Mouse (Mus musculus) kidney, postnatal 0 days (tissue): ENCODE results near the gene Usp48. TPM values are rescaled to one million over a fixed set of nuclear protein-coding genes. Genes with fewer than 3 reads are reported as not detected.
A peak's percentile ranks its signal among the peaks of the same experiment; 100 is the strongest.
"Not testable (repeated sequence)": the region's sequence is repeated elsewhere in the genome, so short reads cannot be mapped to it uniquely, and the experiment has no call there.

Experiments
- ATAC-seq: fragments of 200-750 bp; cut with Nextera tagmentation; replicated peaks from 2 replicates; pipeline ENCODE4 v1.8.0; 2017; ENCODE audit warnings: low read depth, moderate number of reproducible peaks, moderate TSS enrichment, moderate library complexity; ENCODE audit not compliant: low FRiP score
- DNase-seq: peaks from one replicate; pipeline ENCODE4 v3.0.0-alpha.2; 2016; ENCODE audit warnings: low spot score
- H3K27ac ChIP-seq: fragments of 300-500 bp; sonication (generic); 2 replicates; pipeline ENCODE4 v1.5.1; 2014; ENCODE audit warnings: mild to moderate bottlenecking
- H3K27me3 ChIP-seq: fragments of 300-500 bp; sonication (generic); 2 replicates; pipeline ENCODE4 v1.6.1; 2014; ENCODE audit warnings: low read length, mixed read lengths; ENCODE audit not compliant: insufficient read depth
- H3K36me3 ChIP-seq: fragments of 300-500 bp; sonication (generic); 2 replicates; pipeline ENCODE4 v1.6.1; 2014; ENCODE audit warnings: low read length, mixed read lengths; ENCODE audit not compliant: insufficient read depth
- H3K4me1 ChIP-seq: fragments of 300-500 bp; sonication (generic); replicated peaks from 2 replicates; pipeline ENCODE4 v1.6.1; 2014; ENCODE audit warnings: antibody characterized with exemption, low read length, mixed read lengths; ENCODE audit not compliant: insufficient read depth
- H3K4me2 ChIP-seq: fragments of 300-500 bp; sonication (generic); 2 replicates; pipeline ENCODE4 v1.6.1; 2014; ENCODE audit warnings: mild to moderate bottlenecking, low read length, moderate library complexity, mixed read lengths
- H3K4me3 ChIP-seq: fragments of 300-500 bp; sonication (generic); replicated peaks from 2 replicates; pipeline ENCODE4 v1.5.1; 2014; ENCODE audit warnings: low read depth, low read length
- H3K9ac ChIP-seq: fragments of 300-500 bp; sonication (generic); 2 replicates; pipeline ENCODE4 v1.6.1; 2014; ENCODE audit warnings: low read depth, low read length
- H3K9me3 ChIP-seq: fragments of 300-500 bp; sonication (generic); replicated peaks from 2 replicates; pipeline ENCODE4 v1.6.1; 2016; ENCODE audit warnings: low read length, inconsistent platforms, mixed read lengths
- CTCF ChIP-seq: IDR thresholded peaks from 2 replicates; pipeline ENCODE4 v1.5.1; 2016; ENCODE audit warnings: antibody characterized with exemption, low read depth, mild to moderate bottlenecking, moderate library complexity
- WGBS: fragments of 180-500 bp; shearing (Covaris S2); extraction: QIAGEN DNeasy Blood & Tissue Kit; methylation state at CpG from one replicate; pipeline ENCODE4 v1.1.7; 2014; 5-methylcytosine and 5-hydroxymethylcytosine counted together
- polyA plus RNA-seq: library from polyadenylated mRNA; unstranded; fragments of >200 nt; fragmentation: Nextera tagmentation; extraction: Ambion mirVana; gene quantifications from 2 replicates; pipeline ENCODE4 v1.2.1, GENCODE M21; 2015

Gene Usp48
- polyA plus RNA-seq, 1 experiment from 2014 or later: 40.4 TPM

- Histone ChIP-seq H3K27me3 (no peaks in the 10 kb centered on the region), H3K4me2 (no peak within 1 kb of the TSS), H3K9ac (no peak within 1 kb of the TSS), H3K36me3 (peaks cover 7% of the 10 kb centered on the region), H3K9me3 (no peaks in the 10 kb centered on the region), H3K4me3 (no peak within 1 kb of the TSS), H3K4me1 (peaks cover 4% of the 10 kb centered on the region; the same call in 1 of the 2 replicates), H3K27ac (no peak within 1 kb of the TSS)
- ATAC-seq: no peak
- no peak for DNase-seq
- WGBS: 87% methylated on average over 10 of the region's 10 CpGs
- no peak for TF ChIP-seq CTCF
Measured at GRCm38 (mm10) chr4:137574469-137574868, 19.1 kb upstream of the Usp48 start, which contains the start of gene Ldlrad2. Ldlrad2 (minus strand) TSS chr4:137574569.

GRCm38 (mm10) chr4:137577486-137577885, 16.1 kb upstream of the Usp48 start:
- TF ChIP-seq CTCF: no peak
- DNase-seq (no peak), ATAC-seq (no peak)
- no peak overlapping the region for H3K27ac ChIP-seq
- no peaks in the 10 kb centered on the region for H3K9me3 ChIP-seq
- H3K4me1 ChIP-seq: peaks cover 4% of the 10 kb centered on the region; the same call in 1 of the 2 replicates
- 98% methylated on average over 12 of the region's 12 CpGs for WGBS
- no peak overlapping the region for H3K4me3 ChIP-seq
- H3K36me3 ChIP-seq: no peaks in the 10 kb centered on the region
- H3K4me2 ChIP-seq: no peak overlapping the region
- no peaks in the 10 kb centered on the region for H3K27me3 ChIP-seq
- H3K9ac ChIP-seq: no peak overlapping the region

- Histone ChIP-seq H3K9me3 (no peaks in the 10 kb centered on the region), H3K4me2 (peak overlapping the region; percentile 59), H3K9ac (no peak overlapping the region), H3K4me3 (peak overlapping the region; percentile 26; the same call in 1 of the 2 replicates), H3K36me3 (no peaks in the 10 kb centered on the region), H3K27me3 (no peaks in the 10 kb centered on the region), H3K27ac (no peak overlapping the region), H3K4me1 (peaks cover 4% of the 10 kb centered on the region; the same call in 1 of the 2 replicates)
- DNase-seq (peak; percentile 77), ATAC-seq (peak; percentile 67)
- TF ChIP-seq CTCF: peak; percentile 77
- 4% methylated on average over 39 of the region's 39 CpGs for WGBS
Measured at GRCm38 (mm10) chr4:137578181-137578845, 15.2 kb upstream of the Usp48 start.

- H3K27me3 ChIP-seq: no peaks in the 10 kb centered on the region
- H3K4me2 ChIP-seq: no peak overlapping the region
- no peaks in the 10 kb centered on the region for H3K9me3 ChIP-seq
- no peak for ATAC-seq
- 42% methylated on average over 4 of the region's 4 CpGs for WGBS
- no peak for TF ChIP-seq CTCF
- H3K27ac ChIP-seq: no peak overlapping the region
- H3K4me3 ChIP-seq: no peak overlapping the region
- no peak overlapping the region for H3K9ac ChIP-seq
- no peaks in the 10 kb centered on the region for H3K36me3 ChIP-seq
- peaks cover 4% of the 10 kb centered on the region; the same call in 1 of the 2 replicates for H3K4me1 ChIP-seq
- DNase-seq: peak; percentile 75
Measured at GRCm38 (mm10) chr4:137579789-137580188, 13.8 kb upstream of the Usp48 start.

- 65% methylated on average over 2 of the region's 2 CpGs for WGBS
- Histone ChIP-seq H3K9ac (no peak overlapping the region), H3K4me1 (peaks cover 4% of the 10 kb centered on the region; the same call in 1 of the 2 replicates), H3K36me3 (no peaks in the 10 kb centered on the region), H3K4me2 (no peak overlapping the region), H3K9me3 (no peaks in the 10 kb centered on the region), H3K27ac (no peak overlapping the region), H3K4me3 (no peak overlapping the region), H3K27me3 (no peaks in the 10 kb centered on the region)
- DNase-seq (peak; percentile 41), ATAC-seq (no peak)
- no peak for TF ChIP-seq CTCF
Measured at GRCm38 (mm10) chr4:137580299-137580698, 13.3 kb upstream of the Usp48 start.

- Histone ChIP-seq H3K4me1 (peaks cover 4% of the 10 kb centered on the region; the same call in 1 of the 2 replicates), H3K36me3 (no peaks in the 10 kb centered on the region), H3K27me3 (no peaks in the 10 kb centered on the region), H3K27ac (no peak overlapping the region), H3K9ac (no peak overlapping the region), H3K9me3 (no peaks in the 10 kb centered on the region), H3K4me2 (no peak overlapping the region), H3K4me3 (no peak overlapping the region)
- no peak for ATAC-seq
- no peak for DNase-seq
- WGBS: 36% methylated on average over 3 of the region's 3 CpGs
- TF ChIP-seq CTCF: peak; percentile 55
Measured at GRCm38 (mm10) chr4:137581815-137582214, 11.7 kb upstream of the Usp48 start.

GRCm38 (mm10) chr4:137589095-137589494, 4.5 kb upstream of the Usp48 start:
- H3K27ac ChIP-seq, H3K4me3 ChIP-seq, H3K27me3 ChIP-seq, H3K4me1 ChIP-seq, ATAC-seq, DNase-seq, H3K9me3 ChIP-seq, H3K4me2 ChIP-seq, H3K36me3 ChIP-seq, H3K9ac ChIP-seq: not testable (repeated sequence)
- whole genome bisulfite sequencing: 93% methylated on average over 2 of the region's 3 CpGs
